Mouse (Mus musculus) left cerebral cortex, adult 9 months (tissue): ENCODE results near the gene Ano6.

Experiments
- DNase-seq, 2 experiments: peaks; one replicate each; pipeline ENCODE4 v3.0.0; 2022; ENCODE audit warnings: low spot score in 2 of 2

The Ano6 gene

GRCm38 (mm10) chr15:95890368-95890767 is 99.7 kb downstream of the Ano6 start:
- no peak for DNase-seq

- DNase-seq = no peak
Observed at GRCm38 (mm10) chr15:95892171-95892570, 101.5 kb downstream of the Ano6 start.

GRCm38 (mm10) chr15:95892929-95893328 is 102.3 kb downstream of the Ano6 start:
- no peak for DNase-seq

- DNase-seq = no peak
Observed at GRCm38 (mm10) chr15:95895699-95896098, 105.1 kb downstream of the Ano6 start.

GRCm38 (mm10) chr15:95897653-95898052 is 107.0 kb downstream of the Ano6 start:
- no peak for DNase-seq

- no peak for DNase-seq
Observed at GRCm38 (mm10) chr15:95898438-95898837, 107.8 kb downstream of the Ano6 start.

- no peak for DNase-seq
Observed at GRCm38 (mm10) chr15:95902396-95902795, 111.8 kb downstream of the Ano6 start.

- DNase-seq = no peak
Observed at GRCm38 (mm10) chr15:95904247-95904646, 113.6 kb downstream of the Ano6 start.

- peak in 1 of 2 experiments; percentile 26 for DNase-seq
Observed at GRCm38 (mm10) chr15:95906017-95906749, 115.5 kb downstream of the Ano6 start.

- no peak for DNase-seq
Observed at GRCm38 (mm10) chr15:95906891-95907290, 116.2 kb downstream of the Ano6 start.

GRCm38 (mm10) chr15:95907337-95907736 is 116.7 kb downstream of the Ano6 start:
- peak in 1 of 2 experiments; percentile 58 for DNase-seq

GRCm38 (mm10) chr15:95907909-95908308 is 117.3 kb downstream of the Ano6 start:
- DNase-seq = no peak

GRCm38 (mm10) chr15:95910099-95910780 is 119.6 kb downstream of the Ano6 start:
- no peak for DNase-seq

GRCm38 (mm10) chr15:95914963-95915362 is 124.3 kb downstream of the Ano6 start:
- DNase-seq = no peak

GRCm38 (mm10) chr15:95915477-95915876 is 124.8 kb downstream of the Ano6 start:
- no peak for DNase-seq

GRCm38 (mm10) chr15:95917330-95917729 is 126.7 kb downstream of the Ano6 start:
- no peak for DNase-seq

GRCm38 (mm10) chr15:95920047-95920446 is 129.4 kb downstream of the Ano6 start:
- peak in 1 of 2 experiments; percentile 30 for DNase-seq

- DNase-seq = no peak
Observed at GRCm38 (mm10) chr15:95921072-95921471, 130.4 kb downstream of the Ano6 start.

- no peak for DNase-seq
Observed at GRCm38 (mm10) chr15:95921639-95922038, 131.0 kb downstream of the Ano6 start.

GRCm38 (mm10) chr15:95922558-95922957 is 131.9 kb downstream of the Ano6 start:
- no peak for DNase-seq

- no peak for DNase-seq
Observed at GRCm38 (mm10) chr15:95925334-95925986, 134.8 kb downstream of the Ano6 start.

GRCm38 (mm10) chr15:95929087-95929486 is 138.4 kb downstream of the Ano6 start:
- no peak for DNase-seq
